Mouse (Mus musculus): ENCODE data around the gene Washc3. TPM values are rescaled to one million over a fixed set of nuclear protein-coding genes. Genes with fewer than 3 reads are reported as not detected.

Gene Washc3
- polyA plus RNA-seq, 1 experiment from 2014 or later: 38.7 TPM

- no peak overlapping the region for H3K4me3 ChIP-seq (ENCODE audit: low read depth, low read length)
- DNase-seq (ENCODE audit: low spot score): no peak
- no peak for ATAC-seq (replicated peaks; ENCODE audit: low FRiP score)
- no peaks in the 10 kb centered on the region for H3K27me3 ChIP-seq (ENCODE audit: control insufficient read depth, insufficient read depth, low read length)
- no peak overlapping the region for H3K27ac ChIP-seq (ENCODE audit: low read depth, low read length)
- WGBS: 85% methylated on average over 5 of the region's 5 CpGs
- H3K9ac ChIP-seq (ENCODE audit: low read length): no peak overlapping the region
- H3K4me2 ChIP-seq (ENCODE audit: low read depth, low read length, severe bottlenecking): no peak overlapping the region
- no peaks in the 10 kb centered on the region for H3K9me3 ChIP-seq (ENCODE audit: control insufficient read depth, low read length)
- no peaks in the 10 kb centered on the region for H3K4me1 ChIP-seq (replicated peaks; ENCODE audit: control insufficient read depth, insufficient read depth, low read length)
- H3K36me3 ChIP-seq (ENCODE audit: control insufficient read depth, insufficient read depth, low read length): no peaks in the 10 kb centered on the region
Measured at GRCm38 (mm10) chr10:88274045-88274444, 73.2 kb downstream of the Washc3 start.

DNA sequence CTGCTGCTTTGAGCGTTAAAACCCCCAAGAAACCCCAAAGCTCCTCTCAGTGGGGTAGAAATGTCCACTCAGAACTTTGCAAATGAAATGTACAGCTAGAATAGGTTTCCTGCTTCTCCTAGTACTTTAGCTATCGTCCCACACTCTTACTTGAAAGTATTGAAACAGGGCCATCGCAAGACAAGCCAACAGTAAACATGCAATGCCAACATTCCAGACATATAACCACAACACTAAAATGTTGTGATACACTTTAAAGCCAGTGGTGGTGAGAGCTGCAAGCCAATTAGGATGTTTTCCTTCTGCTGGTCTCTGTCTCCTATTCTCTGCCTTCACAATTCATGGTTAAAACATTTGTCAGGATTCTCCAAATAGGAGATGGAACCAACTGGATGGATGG lies 80.8 kb downstream of the Washc3 start:
- Histone ChIP-seq H3K4me3 (ENCODE audit: low read depth, low read length) (no peak overlapping the region), H3K27me3 (ENCODE audit: control insufficient read depth, insufficient read depth, low read length) (no peaks in the 10 kb centered on the region), H3K4me2 (ENCODE audit: low read depth, low read length, severe bottlenecking) (no peak overlapping the region), H3K4me1 (replicated peaks; ENCODE audit: control insufficient read depth, insufficient read depth, low read length) (no peaks in the 10 kb centered on the region), H3K27ac (ENCODE audit: low read depth, low read length) (no peak overlapping the region), H3K36me3 (ENCODE audit: control insufficient read depth, insufficient read depth, low read length) (no peaks in the 10 kb centered on the region), H3K9ac (ENCODE audit: low read length) (no peak overlapping the region), H3K9me3 (ENCODE audit: control insufficient read depth, low read length) (no peaks in the 10 kb centered on the region)
- WGBS: 87% methylated on average over 3 of the region's 3 CpGs
- no peak for ATAC-seq (replicated peaks; ENCODE audit: low FRiP score)
- no peak for DNase-seq (ENCODE audit: low spot score)

- no peak overlapping the region for H3K9ac ChIP-seq (ENCODE audit: low read length)
- H3K27me3 ChIP-seq (ENCODE audit: control insufficient read depth, insufficient read depth, low read length): no peaks in the 10 kb centered on the region
- H3K27ac ChIP-seq (ENCODE audit: low read depth, low read length): no peak overlapping the region
- WGBS: 91% methylated on average over 4 of the region's 4 CpGs
- H3K4me3 ChIP-seq (ENCODE audit: low read depth, low read length): no peak overlapping the region
- H3K9me3 ChIP-seq (ENCODE audit: control insufficient read depth, low read length): no peaks in the 10 kb centered on the region
- ATAC-seq (replicated peaks; ENCODE audit: low FRiP score) (no peak), DNase-seq (ENCODE audit: low spot score) (no peak)
- H3K4me2 ChIP-seq (ENCODE audit: low read depth, low read length, severe bottlenecking): no peak overlapping the region
- no peaks in the 10 kb centered on the region for H3K36me3 ChIP-seq (ENCODE audit: control insufficient read depth, insufficient read depth, low read length)
- H3K4me1 ChIP-seq (replicated peaks; ENCODE audit: control insufficient read depth, insufficient read depth, low read length): no peaks in the 10 kb centered on the region
Measured at GRCm38 (mm10) chr10:88284343-88284990, 83.6 kb downstream of the Washc3 start.

- no peak overlapping the region for H3K9ac ChIP-seq (ENCODE audit: low read length)
- H3K27me3 ChIP-seq (ENCODE audit: control insufficient read depth, insufficient read depth, low read length): no peaks in the 10 kb centered on the region
- no peak overlapping the region for H3K4me2 ChIP-seq (ENCODE audit: low read depth, low read length, severe bottlenecking)
- H3K4me1 ChIP-seq (replicated peaks; ENCODE audit: control insufficient read depth, insufficient read depth, low read length): no peaks in the 10 kb centered on the region
- H3K27ac ChIP-seq (ENCODE audit: low read depth, low read length): no peak overlapping the region
- H3K4me3 ChIP-seq (ENCODE audit: low read depth, low read length): no peak overlapping the region
- H3K9me3 ChIP-seq (ENCODE audit: control insufficient read depth, low read length): no peaks in the 10 kb centered on the region
- ATAC-seq (replicated peaks; ENCODE audit: low FRiP score) (no peak), DNase-seq (ENCODE audit: low spot score) (no peak)
- no peaks in the 10 kb centered on the region for H3K36me3 ChIP-seq (ENCODE audit: control insufficient read depth, insufficient read depth, low read length)
- WGBS: 75% methylated on average over 8 of the region's 8 CpGs
Measured at GRCm38 (mm10) chr10:88287261-88287660, 86.4 kb downstream of the Washc3 start.

DNA sequence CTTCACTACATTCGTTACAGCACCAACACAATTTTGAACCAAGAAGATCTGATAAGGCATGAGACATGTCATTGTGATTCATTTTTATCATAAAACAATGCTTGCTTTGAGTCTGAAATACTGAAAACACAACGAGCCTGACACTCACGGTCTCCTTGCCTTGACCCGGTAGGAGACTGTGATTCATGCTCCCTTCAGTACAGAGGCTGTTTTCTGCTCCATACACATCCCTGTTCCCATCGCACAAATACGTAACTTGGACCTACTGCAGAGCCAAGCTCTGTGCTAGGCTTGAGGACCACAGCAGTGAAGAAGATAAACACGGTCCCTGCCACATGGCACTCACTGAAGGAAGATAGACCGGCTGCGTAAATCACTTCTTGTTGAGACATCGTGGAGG lies 87.2 kb downstream of the Washc3 start:
- Histone ChIP-seq H3K4me1 (replicated peaks; ENCODE audit: control insufficient read depth, insufficient read depth, low read length) (no peaks in the 10 kb centered on the region), H3K4me3 (ENCODE audit: low read depth, low read length) (no peak overlapping the region), H3K9me3 (ENCODE audit: control insufficient read depth, low read length) (no peaks in the 10 kb centered on the region), H3K9ac (ENCODE audit: low read length) (no peak overlapping the region), H3K36me3 (ENCODE audit: control insufficient read depth, insufficient read depth, low read length) (no peaks in the 10 kb centered on the region), H3K27ac (ENCODE audit: low read depth, low read length) (no peak overlapping the region), H3K27me3 (ENCODE audit: control insufficient read depth, insufficient read depth, low read length) (no peaks in the 10 kb centered on the region), H3K4me2 (ENCODE audit: low read depth, low read length, severe bottlenecking) (no peak overlapping the region)
- DNase-seq (ENCODE audit: low spot score) (no peak), ATAC-seq (replicated peaks; ENCODE audit: low FRiP score) (no peak)
- 91% methylated on average over 10 of the region's 10 CpGs for WGBS

DNA sequence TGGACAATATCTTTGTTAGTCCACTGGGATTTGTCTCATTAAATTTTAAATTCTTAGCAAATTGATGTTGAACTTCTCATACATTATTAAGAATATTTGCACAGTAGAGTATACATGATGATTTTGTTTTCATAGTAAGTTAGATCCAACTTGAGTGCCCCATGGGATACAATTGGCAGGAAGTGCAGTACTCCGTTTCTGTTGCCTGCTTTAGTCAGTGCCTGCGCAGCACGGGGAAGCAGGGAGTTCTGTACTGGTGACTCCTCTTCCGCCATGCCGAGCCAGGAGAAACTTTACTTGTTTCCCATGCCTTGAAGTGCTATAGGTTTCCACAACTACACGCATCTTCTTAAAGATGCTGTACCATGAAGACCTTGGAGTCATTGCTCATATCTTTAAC lies 94.2 kb downstream of the Washc3 start:
- H3K36me3 ChIP-seq (ENCODE audit: control insufficient read depth, insufficient read depth, low read length): no peaks in the 10 kb centered on the region
- no peaks in the 10 kb centered on the region for H3K4me1 ChIP-seq (replicated peaks; ENCODE audit: control insufficient read depth, insufficient read depth, low read length)
- H3K27me3 ChIP-seq (ENCODE audit: control insufficient read depth, insufficient read depth, low read length): no peaks in the 10 kb centered on the region
- ATAC-seq (replicated peaks; ENCODE audit: low FRiP score) (no peak), DNase-seq (ENCODE audit: low spot score) (no peak)
- H3K4me2 ChIP-seq (ENCODE audit: low read depth, low read length, severe bottlenecking): no peak overlapping the region
- no peaks in the 10 kb centered on the region for H3K9me3 ChIP-seq (ENCODE audit: control insufficient read depth, low read length)
- no peak overlapping the region for H3K27ac ChIP-seq (ENCODE audit: low read depth, low read length)
- no peak overlapping the region for H3K4me3 ChIP-seq (ENCODE audit: low read depth, low read length)
- WGBS: 91% methylated on average over 6 of the region's 6 CpGs
- H3K9ac ChIP-seq (ENCODE audit: low read length): no peak overlapping the region

Other genes starting within 250 kb of the Washc3 start
- 1.1 and 2.0 TPM in 2 replicates for gene Pmch, start 110.0 kb upstream of the Washc3 start, polyA plus RNA-seq (2014; fragmentation: Nextera tagmentation; extraction: Ambion mirVana)
- 15.8 and 16.4 TPM in 2 replicates for gene Parpbp, start 54.2 kb upstream of the Washc3 start, polyA plus RNA-seq (2014; fragmentation: Nextera tagmentation; extraction: Ambion mirVana)
- 102 and 110 TPM in 2 replicates for gene Nup37, start 54.1 kb upstream of the Washc3 start, polyA plus RNA-seq (2014; fragmentation: Nextera tagmentation; extraction: Ambion mirVana)
- 0.49 and 0.67 TPM in 2 replicates for gene Dram1, start 178.0 kb downstream of the Washc3 start, polyA plus RNA-seq (2014; fragmentation: Nextera tagmentation; extraction: Ambion mirVana)
- gene Gnptab, start 178.0 kb downstream of the Washc3 start, polyA plus RNA-seq (2014; fragmentation: Nextera tagmentation; extraction: Ambion mirVana): 11.8 and 12.8 TPM in 2 replicates